Mouse (Mus musculus) left cerebral cortex, adult 9 months (tissue): ENCODE results near the gene Rhot2.
"Not testable (repeated sequence)": the region's sequence is repeated elsewhere in the genome, so short reads cannot be mapped to it uniquely, and the experiment has no call there.

Source experiments
- DNase-seq, 2 experiments: peaks; one replicate each; pipeline ENCODE4 v3.0.0; 2022; ENCODE audit warnings: low spot score in 2 of 2

Gene Rhot2

GRCm38 (mm10) chr17:25874148-25874720 lies 29.6 kb upstream of the Rhot2 start:
- no peak for DNase-seq

GRCm38 (mm10) chr17:25873405-25874147 lies 28.9 kb upstream of the Rhot2 start:
- DNase-seq = no peak

GRCm38 (mm10) chr17:25872676-25873075 lies 28.0 kb upstream of the Rhot2 start:
- DNase-seq = no peak

- DNase-seq = not testable (repeated sequence)
Measured at GRCm38 (mm10) chr17:25871566-25871965, 26.9 kb upstream of the Rhot2 start.

GRCm38 (mm10) chr17:25869954-25870353 lies 25.3 kb upstream of the Rhot2 start:
- DNase-seq = no peak

- DNase-seq = no peak
Measured at GRCm38 (mm10) chr17:25869498-25869897, 24.8 kb upstream of the Rhot2 start.

- peak; percentile 65 to 75 for DNase-seq
Measured at GRCm38 (mm10) chr17:25868601-25869191, 24.0 kb upstream of the Rhot2 start, which contains the start of gene Mcrip2. Gene Mcrip2, minus strand, starts transcription at chr17:25868764.

GRCm38 (mm10) chr17:25867836-25868600 lies 23.4 kb upstream of the Rhot2 start:
- no peak for DNase-seq

GRCm38 (mm10) chr17:25867509-25867835 lies 22.8 kb upstream of the Rhot2 start:
- DNase-seq = no peak

- no peak for DNase-seq
Measured at GRCm38 (mm10) chr17:25866172-25866571, 21.5 kb upstream of the Rhot2 start.

GRCm38 (mm10) chr17:25865288-25865687 lies 20.6 kb upstream of the Rhot2 start:
- DNase-seq = no peak

GRCm38 (mm10) chr17:25864311-25864710 lies 19.7 kb upstream of the Rhot2 start:
- DNase-seq = no peak

GRCm38 (mm10) chr17:25863681-25864080 lies 19.0 kb upstream of the Rhot2 start:
- no peak for DNase-seq

GRCm38 (mm10) chr17:25861704-25862612 lies 17.3 kb upstream of the Rhot2 start:
- DNase-seq = no peak

GRCm38 (mm10) chr17:25860832-25861703 lies 16.4 kb upstream of the Rhot2 start, which contains the start of gene Wdr90:
Gene Wdr90, minus strand, starts transcription at chr17:25861501.
- peak; percentile 90 to 92 for DNase-seq

GRCm38 (mm10) chr17:25860229-25860628 lies 15.6 kb upstream of the Rhot2 start:
- DNase-seq = no peak

- DNase-seq = peak in 1 of 2 experiments; percentile 34
Measured at GRCm38 (mm10) chr17:25843636-25844395, 835 bp downstream of the Rhot2 start.

- no peak for DNase-seq
Measured at GRCm38 (mm10) chr17:25843122-25843521, 1.5 kb downstream of the Rhot2 start.

GRCm38 (mm10) chr17:25842509-25842908 lies 2.1 kb downstream of the Rhot2 start:
- DNase-seq = no peak
